Mouse (Mus musculus): ENCODE measurements around the gene Trim39. TPM values are rescaled to one million over a fixed set of nuclear protein-coding genes. Genes with fewer than 3 reads are reported as not detected.
A peak's percentile ranks its signal among the peaks of the same experiment; 100 is the strongest.
"Not testable (repeated sequence)": the region's sequence is repeated elsewhere in the genome, so short reads cannot be mapped to it uniquely, and the experiment has no call there.

Gene Trim39
- polyA plus RNA-seq, 1 experiment from 2014 or later: 31.1 TPM

- Histone ChIP-seq H3K36me3 (no peaks in the 10 kb centered on the region), H3K9me3 (no peaks in the 10 kb centered on the region), H3K27ac (no peak overlapping the region), H3K4me2 (replicated peaks) (no peak overlapping the region), H3K4me1 (replicated peaks) (peaks cover 5% of the 10 kb centered on the region), H3K9ac (replicated peaks) (no peak overlapping the region), H3K27me3 (peaks cover 26% of the 10 kb centered on the region), H3K4me3 (replicated peaks) (no peak overlapping the region)
- no peak for ATAC-seq
- 17% methylated on average over 5 of the region's 5 CpGs for WGBS
Measured at GRCm38 (mm10) chr17:36240637-36241213, 31.3 kb downstream of the Trim39 start.

- ATAC-seq: peak; percentile 56; the same call in 1 of the 2 replicates
- no peak overlapping the region for H3K27ac ChIP-seq
- H3K4me3 ChIP-seq (replicated peaks): peak overlapping the region; percentile 31
- peaks cover 26% of the 10 kb centered on the region for H3K27me3 ChIP-seq
- peak overlapping the region; percentile 59 for H3K9ac ChIP-seq (replicated peaks)
- peaks cover 5% of the 10 kb centered on the region for H3K4me1 ChIP-seq (replicated peaks)
- no peaks in the 10 kb centered on the region for H3K9me3 ChIP-seq
- WGBS: 4% methylated on average over 27 of the region's 27 CpGs
- peak overlapping the region; percentile 51 for H3K4me2 ChIP-seq (replicated peaks)
- no peaks in the 10 kb centered on the region for H3K36me3 ChIP-seq
Measured at GRCm38 (mm10) chr17:36237321-36237921, 34.6 kb downstream of the Trim39 start.

GRCm38 (mm10) chr17:36235300-36235699 lies 36.7 kb downstream of the Trim39 start:
- H3K4me3 ChIP-seq (replicated peaks); H3K36me3 ChIP-seq; H3K27ac ChIP-seq; H3K4me2 ChIP-seq (replicated peaks); H3K9me3 ChIP-seq; H3K4me1 ChIP-seq (replicated peaks); ATAC-seq; H3K9ac ChIP-seq (replicated peaks): not testable (repeated sequence)
- H3K27me3 ChIP-seq: peaks cover 32% of the 10 kb centered on the region
- WGBS: 42% methylated on average over 9 of the region's 9 CpGs

GRCm38 (mm10) chr17:36233572-36233971 lies 38.5 kb downstream of the Trim39 start:
- Histone ChIP-seq H3K27ac (no peak overlapping the region), H3K9me3 (no peaks in the 10 kb centered on the region), H3K4me3 (replicated peaks) (no peak overlapping the region), H3K27me3 (peaks cover 45% of the 10 kb centered on the region), H3K9ac (replicated peaks) (no peak overlapping the region), H3K4me1 (replicated peaks) (peaks cover 5% of the 10 kb centered on the region), H3K36me3 (no peaks in the 10 kb centered on the region), H3K4me2 (replicated peaks) (no peak overlapping the region)
- 84% methylated on average over 5 of the region's 5 CpGs for WGBS
- no peak for ATAC-seq

GRCm38 (mm10) chr17:36231318-36231717 lies 40.7 kb downstream of the Trim39 start:
- H3K4me3 ChIP-seq (replicated peaks): no peak overlapping the region
- no peaks in the 10 kb centered on the region for H3K4me1 ChIP-seq (replicated peaks)
- ATAC-seq: no peak
- H3K27me3 ChIP-seq: peaks cover 47% of the 10 kb centered on the region
- WGBS: 9% methylated on average over 36 of the region's 36 CpGs
- no peaks in the 10 kb centered on the region for H3K36me3 ChIP-seq
- no peak overlapping the region for H3K9ac ChIP-seq (replicated peaks)
- H3K9me3 ChIP-seq: no peaks in the 10 kb centered on the region
- H3K4me2 ChIP-seq (replicated peaks): no peak overlapping the region
- H3K27ac ChIP-seq: no peak overlapping the region

- no peaks in the 10 kb centered on the region for H3K9me3 ChIP-seq
- H3K9ac ChIP-seq (replicated peaks): no peak overlapping the region
- no peak for ATAC-seq
- 11% methylated on average over 5 of the region's 5 CpGs for WGBS
- H3K4me2 ChIP-seq (replicated peaks): no peak overlapping the region
- no peak overlapping the region for H3K4me3 ChIP-seq (replicated peaks)
- H3K27ac ChIP-seq: no peak overlapping the region
- no peaks in the 10 kb centered on the region for H3K4me1 ChIP-seq (replicated peaks)
- H3K36me3 ChIP-seq: no peaks in the 10 kb centered on the region
- H3K27me3 ChIP-seq: peaks cover 62% of the 10 kb centered on the region
Measured at GRCm38 (mm10) chr17:36229046-36229445, 43.0 kb downstream of the Trim39 start.

- Histone ChIP-seq H3K4me1 (replicated peaks) (no peaks in the 10 kb centered on the region), H3K9me3 (no peaks in the 10 kb centered on the region), H3K9ac (replicated peaks) (no peak overlapping the region), H3K4me3 (replicated peaks) (no peak overlapping the region), H3K27me3 (peaks cover 63% of the 10 kb centered on the region), H3K36me3 (no peaks in the 10 kb centered on the region), H3K27ac (no peak overlapping the region), H3K4me2 (replicated peaks) (no peak overlapping the region)
- WGBS: 25% methylated on average over 8 of the region's 8 CpGs
- no peak for ATAC-seq
Measured at GRCm38 (mm10) chr17:36226921-36227320, 45.1 kb downstream of the Trim39 start.

GRCm38 (mm10) chr17:36225231-36225824 lies 46.7 kb downstream of the Trim39 start:
- Histone ChIP-seq H3K4me2 (replicated peaks) (0 out of 2 replicates have a peak overlapping the region, but pooled peaks have one; percentile 5), H3K36me3 (no peaks in the 10 kb centered on the region), H3K4me3 (replicated peaks) (no peak overlapping the region), H3K27me3 (peaks cover 58% of the 10 kb centered on the region), H3K4me1 (replicated peaks) (no peaks in the 10 kb centered on the region), H3K9ac (replicated peaks) (no peak overlapping the region), H3K9me3 (no peaks in the 10 kb centered on the region), H3K27ac (no peak overlapping the region)
- WGBS: 11% methylated on average over 9 of the region's 9 CpGs
- no peak for ATAC-seq

GRCm38 (mm10) chr17:36224451-36224850 lies 47.6 kb downstream of the Trim39 start:
- H3K4me3 ChIP-seq (replicated peaks): no peak overlapping the region
- 55% methylated on average over 3 of the region's 3 CpGs for WGBS

GRCm38 (mm10) chr17:36218594-36219155 lies 53.4 kb downstream of the Trim39 start:
- 56% methylated on average over 5 of the region's 5 CpGs for WGBS
- Histone ChIP-seq H3K4me2 (replicated peaks) (no peak overlapping the region), H3K4me3 (replicated peaks) (no peak overlapping the region), H3K9ac (replicated peaks) (no peak overlapping the region), H3K4me1 (replicated peaks) (no peaks in the 10 kb centered on the region), H3K27ac (no peak overlapping the region), H3K27me3 (peaks cover 55% of the 10 kb centered on the region), H3K9me3 (no peaks in the 10 kb centered on the region), H3K36me3 (no peaks in the 10 kb centered on the region)
- no peak for ATAC-seq

More at GRCm38 (mm10) chr17:36224451-36224850, 47.6 kb downstream of the Trim39 start:
- H3K27me3 ChIP-seq: peaks cover 50% of the 10 kb centered on the region
- H3K36me3 ChIP-seq: no peaks in the 10 kb centered on the region
- H3K4me2 ChIP-seq (replicated peaks): no peak overlapping the region
- H3K9me3 ChIP-seq: no peaks in the 10 kb centered on the region
- no peaks in the 10 kb centered on the region for H3K4me1 ChIP-seq (replicated peaks)
- ATAC-seq: no peak
- H3K27ac ChIP-seq: no peak overlapping the region
- no peak overlapping the region for H3K9ac ChIP-seq (replicated peaks)

- Histone ChIP-seq H3K27me3 (peaks cover 59% of the 10 kb centered on the region), H3K36me3 (no peaks in the 10 kb centered on the region), H3K4me1 (replicated peaks) (no peaks in the 10 kb centered on the region), H3K4me3 (replicated peaks) (no peak overlapping the region), H3K9ac (replicated peaks) (no peak overlapping the region), H3K9me3 (no peaks in the 10 kb centered on the region), H3K27ac (no peak overlapping the region), H3K4me2 (replicated peaks) (no peak overlapping the region)
- no peak for ATAC-seq
- 3% methylated on average over 20 of the region's 20 CpGs for WGBS
Measured at GRCm38 (mm10) chr17:36215586-36215985, 56.5 kb downstream of the Trim39 start.

All from midbrain, embryonic 13.5 days (tissue).